Mouse (Mus musculus) midbrain, embryonic 11.5 days (tissue): ENCODE results near the gene Rfx1. TPM values are rescaled to one million over a fixed set of nuclear protein-coding genes. Genes with fewer than 3 reads are reported as not detected.

Experiments used
- ATAC-seq: fragments of 200-750 bp; cut with Nextera tagmentation; 2 replicates; pipeline ENCODE4 v1.8.0; 2017; ENCODE audit warnings: moderate TSS enrichment, moderate library complexity; ENCODE audit not compliant: low FRiP score
- DNase-seq: peaks from one replicate; pipeline ENCODE4 v3.0.0; 2015; ENCODE audit warnings: low spot score; ENCODE audit errors: missing footprints
- H3K27ac ChIP-seq: fragments of 300-500 bp; sonication (generic); 2 replicates; pipeline ENCODE4 v1.5.1; 2014; ENCODE audit warnings: low read depth, low read length
- H3K27me3 ChIP-seq: fragments of 300-500 bp; sonication (generic); 2 replicates; pipeline ENCODE4 v1.6.1; 2014; ENCODE audit warnings: mild to moderate bottlenecking, low read length, moderate library complexity, mixed read lengths; ENCODE audit not compliant: control insufficient read depth, insufficient read depth
- H3K36me3 ChIP-seq: fragments of 300-500 bp; sonication (generic); 2 replicates; pipeline ENCODE4 v1.6.1; 2014; ENCODE audit warnings: mild to moderate bottlenecking, low read length, moderate library complexity, mixed read lengths; ENCODE audit not compliant: control insufficient read depth, insufficient read depth
- H3K4me1 ChIP-seq: fragments of 300-500 bp; sonication (generic); 2 replicates; pipeline ENCODE4 v1.6.1; 2014; ENCODE audit warnings: low read length; ENCODE audit not compliant: control insufficient read depth, insufficient read depth
- H3K4me2 ChIP-seq: fragments of 300-500 bp; sonication (generic); 2 replicates; pipeline ENCODE4 v1.6.1; 2014; ENCODE audit warnings: mild to moderate bottlenecking, moderate library complexity
- H3K4me3 ChIP-seq: fragments of 300-500 bp; sonication (generic); 2 replicates; pipeline ENCODE4 v1.5.1; 2014; ENCODE audit warnings: low read depth, low read length
- H3K9ac ChIP-seq: fragments of 300-500 bp; sonication (generic); 2 replicates; pipeline ENCODE4 v1.6.1; 2014; ENCODE audit warnings: low read length
- H3K9me3 ChIP-seq: fragments of 300-500 bp; sonication (generic); 2 replicates; pipeline ENCODE4 v1.6.1; 2016; ENCODE audit warnings: low read length; ENCODE audit not compliant: control insufficient read depth
- WGBS: fragments of 180-500 bp; shearing (Covaris S2); extraction: QIAGEN DNeasy Blood & Tissue Kit; methylation state at CpG from one replicate; pipeline ENCODE4 v1.1.7; 2014; 5-methylcytosine and 5-hydroxymethylcytosine counted together
- polyA plus RNA-seq: library from polyadenylated mRNA; unstranded; fragments of >200 nt; fragmentation: Nextera tagmentation; extraction: Ambion mirVana; gene quantifications from 2 replicates; pipeline ENCODE4 v1.2.1, GENCODE M21; 2014

Rfx1 gene
- polyA plus RNA-seq, 1 experiment from 2014 or later: 7.8 TPM

- peaks cover 3% of the 10 kb centered on the region; the same call in 1 of the 2 replicates for H3K36me3 ChIP-seq
- H3K9ac ChIP-seq: no peak overlapping the region
- H3K4me1 ChIP-seq: peaks cover 16% of the 10 kb centered on the region
- H3K4me3 ChIP-seq: no peak overlapping the region
- H3K9me3 ChIP-seq: no peaks in the 10 kb centered on the region
- ATAC-seq: no peak
- DNase-seq: no peak
- H3K27ac ChIP-seq: no peak overlapping the region
- 96% methylated on average over 5 of the region's 6 CpGs for WGBS
- no peak overlapping the region for H3K4me2 ChIP-seq
- no peaks in the 10 kb centered on the region for H3K27me3 ChIP-seq
These were observed 39.8 kb downstream of the Rfx1 start for GRCm38 (mm10) chr8:84106216-84107040.

GRCm38 (mm10) chr8:84115646-84116045, 49.0 kb downstream of the Rfx1 start:
- H3K27ac ChIP-seq: no peak overlapping the region
- H3K4me3 ChIP-seq: no peak overlapping the region
- no peaks in the 10 kb centered on the region for H3K27me3 ChIP-seq
- DNase-seq (peak; percentile 84), ATAC-seq (no peak)
- no peaks in the 10 kb centered on the region for H3K4me1 ChIP-seq
- WGBS: 88% methylated on average over 6 of the region's 6 CpGs
- H3K9me3 ChIP-seq: no peaks in the 10 kb centered on the region
- no peaks in the 10 kb centered on the region for H3K36me3 ChIP-seq
- no peak overlapping the region for H3K4me2 ChIP-seq
- H3K9ac ChIP-seq: no peak overlapping the region

DNA sequence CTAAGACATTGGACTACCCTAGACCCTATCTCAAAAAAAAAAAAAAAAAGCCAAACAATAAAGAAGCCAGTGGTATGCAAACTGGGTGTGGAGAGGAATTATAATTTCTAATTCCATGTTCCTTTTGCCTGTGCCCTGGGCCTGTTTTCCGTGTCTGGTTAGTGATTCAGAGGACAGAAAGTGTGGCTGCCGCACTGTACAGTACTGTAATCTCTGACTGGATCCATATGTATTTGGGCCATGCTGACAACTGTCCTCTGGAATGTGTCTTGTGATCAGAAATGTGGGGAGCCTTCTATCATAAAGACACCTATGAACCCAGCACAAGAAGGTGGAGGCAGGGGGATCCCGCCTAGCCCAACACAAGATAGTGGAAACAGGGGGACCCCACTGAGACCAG, 55.5 kb downstream of the Rfx1 start:
- H3K9ac ChIP-seq: no peak overlapping the region
- no peaks in the 10 kb centered on the region for H3K36me3 ChIP-seq
- H3K4me2 ChIP-seq: no peak overlapping the region
- no peaks in the 10 kb centered on the region for H3K27me3 ChIP-seq
- DNase-seq: no peak
- H3K27ac ChIP-seq: no peak overlapping the region
- 83% methylated on average over 3 of the region's 3 CpGs for WGBS
- no peaks in the 10 kb centered on the region for H3K9me3 ChIP-seq
- H3K4me1 ChIP-seq: no peaks in the 10 kb centered on the region
- no peak overlapping the region for H3K4me3 ChIP-seq
- no peak for ATAC-seq

DNA sequence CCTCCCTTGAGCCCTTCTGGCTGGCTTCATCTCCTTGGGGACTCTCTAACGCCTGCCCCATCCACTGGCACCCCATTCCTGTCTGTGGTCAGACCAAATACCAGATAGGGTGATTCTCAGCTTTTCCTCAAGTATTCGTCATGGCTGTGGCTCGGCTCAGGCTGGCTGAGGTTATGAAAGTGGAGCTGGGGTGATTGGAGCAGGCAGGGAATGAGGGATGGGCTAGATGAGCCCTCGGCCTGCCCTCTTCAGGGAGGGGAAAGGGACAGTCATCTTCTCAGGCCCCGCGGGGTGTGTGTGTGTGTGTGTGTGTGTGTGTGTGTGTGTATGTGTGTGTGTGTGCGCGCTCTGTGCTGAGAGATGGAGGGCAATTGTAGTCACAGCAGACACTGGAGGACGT, 59.0 kb downstream of the Rfx1 start, which contains the start of gene Podnl1:
Gene Podnl1, plus strand, starts transcription at position 334 of the 400 bp plus-strand sequence.
- DNase-seq: no peak
- H3K4me3 ChIP-seq: no peak within 1 kb of the TSS
- H3K36me3 ChIP-seq: no peaks in the 10 kb centered on the region
- 68% methylated on average over 8 of the region's 9 CpGs for WGBS
- H3K4me2 ChIP-seq: no peak within 1 kb of the TSS
- H3K9ac ChIP-seq: no peak within 1 kb of the TSS
- no peak within 1 kb of the TSS for H3K27ac ChIP-seq
- no peaks in the 10 kb centered on the region for H3K4me1 ChIP-seq
- no peak for ATAC-seq
- no peaks in the 10 kb centered on the region for H3K27me3 ChIP-seq
- no peaks in the 10 kb centered on the region for H3K9me3 ChIP-seq

DNA sequence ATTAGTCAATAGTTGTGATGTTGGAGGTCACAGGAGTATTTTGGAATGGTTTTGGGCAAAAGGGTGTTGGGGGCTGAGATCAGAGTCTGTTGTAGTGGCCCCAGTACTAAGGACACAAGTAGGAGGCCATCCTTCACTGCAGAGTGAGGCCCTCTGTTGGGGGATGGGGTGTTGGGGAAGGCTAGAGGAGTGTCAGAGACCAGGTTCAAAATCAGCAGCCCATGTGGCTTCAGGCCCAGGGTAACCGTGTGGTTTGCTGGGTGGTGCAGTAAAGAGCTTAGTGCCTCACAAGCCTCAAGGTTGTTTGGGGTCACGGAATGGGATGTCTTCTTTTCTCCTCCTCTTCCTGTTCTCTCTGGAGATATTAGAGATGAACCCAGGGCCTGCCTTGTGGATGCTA, 60.1 kb downstream of the Rfx1 start:
- H3K36me3 ChIP-seq: no peaks in the 10 kb centered on the region
- no peak overlapping the region for H3K4me2 ChIP-seq
- DNase-seq (no peak), ATAC-seq (no peak)
- WGBS: 68% methylated on average over 2 of the region's 2 CpGs
- H3K9me3 ChIP-seq: no peaks in the 10 kb centered on the region
- no peak overlapping the region for H3K27ac ChIP-seq
- no peaks in the 10 kb centered on the region for H3K27me3 ChIP-seq
- no peaks in the 10 kb centered on the region for H3K4me1 ChIP-seq
- no peak overlapping the region for H3K4me3 ChIP-seq
- H3K9ac ChIP-seq: no peak overlapping the region

DNA sequence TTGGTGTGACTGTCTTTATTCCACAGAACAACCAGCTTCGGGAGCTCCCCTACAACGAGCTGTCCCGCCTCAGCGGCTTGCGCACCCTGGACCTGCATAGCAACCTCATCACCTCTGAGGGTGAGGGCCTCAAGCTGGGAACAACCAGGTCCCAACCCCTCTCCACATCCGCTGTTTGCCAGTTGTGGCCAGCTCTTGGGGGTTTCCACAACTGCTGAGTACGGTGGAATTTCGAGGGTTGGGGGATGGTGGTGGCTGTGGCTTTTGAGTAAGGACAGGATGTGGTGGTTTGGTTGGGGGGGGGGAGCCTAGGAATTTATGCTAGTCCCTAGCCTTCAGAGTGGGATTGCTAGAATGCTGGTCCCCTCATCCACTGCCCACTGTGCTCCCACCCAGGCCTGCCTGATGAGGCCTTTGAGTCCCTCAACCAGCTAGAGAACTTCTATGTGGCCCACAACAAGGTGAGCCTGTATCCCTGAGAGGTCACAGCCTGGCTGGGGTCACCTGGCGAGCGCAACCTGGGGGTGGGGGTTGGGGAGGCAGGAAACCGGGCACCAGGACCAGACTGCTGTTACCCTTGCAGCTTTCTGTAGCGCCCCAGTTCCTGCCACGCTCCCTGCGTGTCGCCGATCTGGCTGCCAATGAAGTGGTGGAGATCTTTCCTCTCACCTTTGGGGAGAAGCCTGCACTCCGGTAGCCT, 60.7 kb downstream of the Rfx1 start:
- DNase-seq: no peak
- Histone ChIP-seq H3K4me3 (no peak overlapping the region), H3K9me3 (no peaks in the 10 kb centered on the region), H3K27me3 (no peaks in the 10 kb centered on the region), H3K4me1 (no peaks in the 10 kb centered on the region), H3K4me2 (no peak overlapping the region), H3K36me3 (no peaks in the 10 kb centered on the region), H3K27ac (no peak overlapping the region), H3K9ac (no peak overlapping the region)
- ATAC-seq: no peak
- 77% methylated on average over 17 of the region's 17 CpGs for WGBS

GRCm38 (mm10) chr8:84128277-84128676, 61.6 kb downstream of the Rfx1 start:
- WGBS: 74% methylated on average over 8 of the region's 8 CpGs
- peaks cover 3% of the 10 kb centered on the region; the same call in 1 of the 2 replicates for H3K36me3 ChIP-seq

GRCm38 (mm10) chr8:84130806-84131205, 64.2 kb downstream of the Rfx1 start:
- ATAC-seq: no peak

More at GRCm38 (mm10) chr8:84128277-84128676, 61.6 kb downstream of the Rfx1 start:
- Histone ChIP-seq H3K9ac (no peak overlapping the region), H3K9me3 (no peaks in the 10 kb centered on the region), H3K27ac (no peak overlapping the region), H3K4me1 (no peaks in the 10 kb centered on the region), H3K4me3 (no peak overlapping the region), H3K27me3 (no peaks in the 10 kb centered on the region), H3K4me2 (no peak overlapping the region)
- ATAC-seq (no peak), DNase-seq (no peak)

GRCm38 (mm10) chr8:84132225-84132624, 65.6 kb downstream of the Rfx1 start:
- no peaks in the 10 kb centered on the region for H3K27me3 ChIP-seq
- 88% methylated on average over 8 of the region's 8 CpGs for WGBS
- ATAC-seq (no peak), DNase-seq (no peak)
- H3K27ac ChIP-seq: no peak overlapping the region
- no peaks in the 10 kb centered on the region for H3K9me3 ChIP-seq
- H3K4me2 ChIP-seq: no peak overlapping the region
- no peaks in the 10 kb centered on the region for H3K4me1 ChIP-seq
- H3K36me3 ChIP-seq: peaks cover 18% of the 10 kb centered on the region; the same call in 1 of the 2 replicates
- H3K4me3 ChIP-seq: no peak overlapping the region
- no peak overlapping the region for H3K9ac ChIP-seq

More at GRCm38 (mm10) chr8:84130806-84131205, 64.2 kb downstream of the Rfx1 start:
- no peak for DNase-seq
- H3K9me3 ChIP-seq: no peaks in the 10 kb centered on the region
- no peaks in the 10 kb centered on the region for H3K27me3 ChIP-seq
- WGBS: 49% methylated on average over 30 of the region's 30 CpGs
- no peak overlapping the region for H3K27ac ChIP-seq
- no peak overlapping the region for H3K4me3 ChIP-seq
- no peak overlapping the region for H3K9ac ChIP-seq
- H3K36me3 ChIP-seq: peaks cover 8% of the 10 kb centered on the region; the same call in 1 of the 2 replicates
- no peak overlapping the region for H3K4me2 ChIP-seq
- no peaks in the 10 kb centered on the region for H3K4me1 ChIP-seq
